Mouse (Mus musculus) thymus, adult 2 months (tissue): ENCODE data around the gene Gtf2ird1.
A peak's percentile ranks its signal among the peaks of the same experiment; 100 is the strongest.

ENCODE experiments used
- CTCF ChIP-seq: fragments of 200-500 bp; IDR thresholded peaks from 2 replicates; pipeline ENCODE4 v1.5.1; 2012; ENCODE audit warnings: mild to moderate bottlenecking, control low read depth, low read length, moderate library complexity, borderline replicate concordance; ENCODE audit not compliant: control insufficient read depth, poor library complexity, insufficient read depth; ENCODE audit errors: extremely low read depth
- POLR2A ChIP-seq: fragments of 200-500 bp; IDR thresholded peaks from 2 replicates; pipeline ENCODE4 v1.6.1; 2012; ENCODE audit warnings: mild to moderate bottlenecking, low read length, control low read depth, moderate library complexity; ENCODE audit not compliant: control insufficient read depth, poor library complexity, insufficient read depth; ENCODE audit errors: extremely low read depth

DNA sequence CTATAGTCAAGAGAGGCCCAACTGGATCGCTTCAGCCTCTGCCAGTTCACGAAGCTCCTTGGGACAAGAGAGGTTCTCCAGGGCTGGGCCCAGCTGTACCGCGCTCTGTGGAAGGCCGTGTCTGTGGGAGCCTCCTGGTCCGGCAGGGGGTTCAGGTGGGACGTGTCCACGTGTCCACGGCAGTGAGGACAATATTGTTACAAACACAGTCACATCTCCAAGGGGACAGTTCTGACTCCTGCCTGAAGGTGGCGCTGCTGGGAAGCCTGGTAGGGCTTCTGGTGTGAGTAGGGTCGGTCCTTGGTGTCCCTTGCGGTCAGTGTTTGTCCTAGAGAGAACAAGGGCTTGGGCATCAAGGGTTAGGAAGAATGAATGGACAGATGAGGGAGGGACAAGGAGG, 33.9 kb upstream of the Gtf2ird1 start:
- TF ChIP-seq CTCF (peak; percentile 74; the same call in 1 of the 2 replicates), POLR2A (no peak)
